Mouse (Mus musculus) left cerebral cortex, adult 18-20 months (tissue): ENCODE data around the gene Cenpa. TPM values are rescaled to one million over a fixed set of nuclear protein-coding genes. Genes with fewer than 3 reads are reported as not detected.

Experiments used
- DNase-seq, 2 experiments: peaks; one replicate each; pipeline ENCODE4 v3.0.0; 2021 to 2022; ENCODE audit warnings: low spot score in 2 of 2, mixed read lengths in 1 of 2
- total RNA-seq, 2 experiments: library from RNA; stranded (reverse); gene quantifications; 2 replicates each; pipeline ENCODE4 v1.2.3; 2021

The Cenpa gene
- total RNA-seq, 2 experiments from 2014 or later = 2.8 to 5.3 TPM

DNA sequence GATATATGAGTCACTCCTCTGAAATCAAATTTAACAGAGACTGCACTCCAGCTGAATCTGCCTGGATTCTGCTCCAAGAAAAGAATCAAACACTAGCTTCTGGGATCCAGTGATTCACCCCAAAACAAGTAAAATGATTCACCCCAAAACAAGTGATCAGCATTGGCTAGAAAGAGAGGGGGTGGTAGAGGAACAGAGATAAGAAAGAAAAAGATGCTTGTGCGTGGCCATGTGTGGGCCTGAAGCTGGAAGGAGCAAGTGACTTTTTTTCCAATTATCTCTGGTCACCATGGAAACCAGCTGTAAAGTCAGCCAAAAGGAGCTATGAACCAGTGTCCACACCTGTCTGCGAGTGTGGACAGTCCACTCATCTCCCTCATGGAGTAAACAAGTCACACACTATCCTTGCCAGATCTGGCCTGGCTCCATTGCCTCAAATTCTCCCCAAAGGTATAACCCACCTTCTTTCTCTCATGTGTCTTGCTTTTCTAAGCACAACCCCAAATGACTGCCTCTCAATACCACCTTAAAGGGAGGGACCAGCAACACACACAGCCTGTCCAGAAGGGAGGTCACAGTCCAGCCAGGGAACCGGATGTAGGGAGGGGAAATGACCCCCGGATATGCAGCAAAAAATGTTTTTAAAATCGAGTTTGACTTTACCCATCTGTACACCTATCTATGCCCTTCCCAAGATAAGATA is 22.9 kb upstream of the Cenpa start:
- peak; percentile 33 to 51 for DNase-seq

- no peak for DNase-seq
Observed at GRCm38 (mm10) chr5:30646036-30646435, 20.5 kb upstream of the Cenpa start.

DNA sequence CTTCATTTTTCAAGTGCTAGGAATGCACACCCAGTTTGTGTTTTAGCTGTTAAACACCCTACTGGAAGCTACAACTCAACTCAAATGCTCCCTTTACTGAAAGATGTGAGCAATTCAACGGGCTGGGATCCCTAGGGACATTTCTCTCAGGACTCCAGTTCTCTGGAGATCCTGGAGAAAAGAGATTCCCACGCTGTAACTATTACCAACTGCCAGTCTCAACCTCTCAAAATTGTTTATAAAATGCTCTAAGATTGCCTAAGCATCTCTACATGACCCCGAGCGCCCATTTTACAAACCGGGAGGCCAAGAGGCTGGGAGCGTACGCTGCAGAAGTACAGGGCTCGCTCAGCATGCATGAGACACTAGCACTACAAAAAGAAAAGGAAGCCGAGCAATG is 19.2 kb upstream of the Cenpa start:
- DNase-seq = no peak

DNA sequence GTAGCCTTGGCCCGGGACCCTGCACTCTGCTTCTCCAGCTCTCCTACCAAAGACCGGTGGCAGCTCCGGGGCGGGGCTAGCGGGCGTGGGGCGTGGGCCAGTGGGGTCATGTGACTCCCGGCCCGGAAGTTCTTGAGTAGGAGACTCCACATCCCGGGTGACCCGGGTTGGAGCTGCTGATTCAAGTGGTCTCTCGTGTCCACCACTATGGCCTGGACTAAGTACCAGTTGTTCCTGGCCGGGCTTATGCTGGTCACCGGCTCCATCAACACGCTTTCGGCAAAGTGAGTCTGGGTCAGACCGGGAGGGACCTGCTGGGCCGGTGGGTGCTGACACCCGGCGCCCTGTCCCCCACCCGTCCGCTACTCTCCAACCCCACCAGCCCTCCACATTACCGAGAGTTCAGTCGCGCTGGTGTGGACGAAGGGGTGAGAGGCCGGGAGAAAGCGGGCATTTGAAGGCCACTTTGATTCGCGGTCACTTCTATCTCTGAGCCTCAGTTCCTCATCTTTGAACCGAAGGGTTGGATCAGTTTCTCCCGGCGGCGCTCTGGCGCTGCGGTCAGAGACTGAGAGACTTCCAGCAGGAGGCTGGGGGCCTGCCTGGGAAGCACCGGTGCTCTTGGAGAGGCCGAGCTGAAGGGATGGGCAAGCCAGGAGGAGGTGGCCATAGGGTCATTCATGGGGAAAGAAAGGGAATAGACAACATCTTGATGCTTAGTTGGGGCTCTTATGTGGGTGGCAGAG is 18.6 kb upstream of the Cenpa start, which contains the start of gene Slc35f6:
Slc35f6 (plus strand) TSS at position 119 of the 746 bp plus-strand sequence.
- peak; percentile 94 for DNase-seq

- DNase-seq = no peak
Observed at GRCm38 (mm10) chr5:30649558-30649957, 17.0 kb upstream of the Cenpa start.

GRCm38 (mm10) chr5:30650756-30651155 is 15.8 kb upstream of the Cenpa start:
- DNase-seq = no peak

GRCm38 (mm10) chr5:30651554-30651953 is 15.0 kb upstream of the Cenpa start:
- no peak for DNase-seq

DNA sequence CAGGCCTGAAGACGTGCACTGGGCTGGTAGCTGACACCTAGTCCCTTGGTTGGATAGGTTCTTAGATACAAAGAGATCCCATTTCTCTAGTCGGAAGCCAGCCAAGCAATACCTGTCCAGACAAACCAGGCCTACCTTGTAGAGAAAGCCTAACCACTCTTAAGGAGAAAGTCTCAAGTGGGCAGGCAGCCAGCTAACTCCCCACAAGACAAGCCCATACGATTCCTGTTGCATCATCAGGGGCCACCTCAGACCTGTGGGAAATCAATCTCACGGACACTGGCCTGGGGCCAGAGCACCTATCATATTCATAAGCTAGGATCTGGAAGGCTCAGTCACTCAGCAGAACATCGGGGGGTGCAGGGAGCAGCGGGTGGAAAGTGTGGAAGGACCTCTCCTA is 13.3 kb upstream of the Cenpa start:
- DNase-seq = no peak

DNA sequence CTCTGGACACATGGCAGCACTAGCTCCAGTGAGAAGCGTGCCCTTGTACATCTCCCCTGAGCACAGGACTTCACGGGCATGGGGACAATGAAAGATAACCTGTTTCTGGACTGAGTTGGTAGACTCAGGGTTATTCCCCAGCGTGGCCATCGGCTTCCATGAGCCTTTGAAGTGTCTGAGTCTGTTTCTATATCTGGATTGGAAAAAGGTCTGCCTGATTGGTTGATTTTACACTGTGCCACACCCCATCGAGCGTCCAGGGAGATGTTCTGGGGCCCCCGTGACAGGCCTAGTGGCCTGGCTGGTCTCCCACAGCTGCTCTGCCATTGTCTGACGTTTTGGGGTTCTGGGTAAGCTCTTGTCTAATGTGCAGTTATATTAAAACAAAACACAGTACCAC is 11.5 kb upstream of the Cenpa start:
- no peak for DNase-seq

GRCm38 (mm10) chr5:30655526-30656195 is 10.9 kb upstream of the Cenpa start:
- DNase-seq = no peak

DNA sequence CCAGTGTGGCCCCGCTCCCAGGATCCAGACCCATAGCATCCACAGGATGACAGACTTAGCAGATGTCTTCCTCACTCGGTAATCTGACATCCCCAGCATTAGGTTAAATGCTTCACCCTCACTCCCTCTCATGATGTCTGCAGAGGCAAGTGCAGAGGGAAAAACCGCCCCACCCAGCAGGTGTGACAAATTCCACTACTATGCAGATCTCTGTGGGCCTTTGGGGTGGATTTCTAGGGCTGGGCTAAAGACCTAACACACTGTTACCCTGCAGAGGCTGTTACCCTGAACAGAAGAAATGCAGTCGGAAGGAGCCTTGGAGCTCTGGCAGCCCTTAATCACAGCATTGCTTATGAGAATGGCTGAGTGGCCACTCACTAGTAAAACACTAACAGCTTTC is 7.5 kb upstream of the Cenpa start:
- DNase-seq = no peak

DNA sequence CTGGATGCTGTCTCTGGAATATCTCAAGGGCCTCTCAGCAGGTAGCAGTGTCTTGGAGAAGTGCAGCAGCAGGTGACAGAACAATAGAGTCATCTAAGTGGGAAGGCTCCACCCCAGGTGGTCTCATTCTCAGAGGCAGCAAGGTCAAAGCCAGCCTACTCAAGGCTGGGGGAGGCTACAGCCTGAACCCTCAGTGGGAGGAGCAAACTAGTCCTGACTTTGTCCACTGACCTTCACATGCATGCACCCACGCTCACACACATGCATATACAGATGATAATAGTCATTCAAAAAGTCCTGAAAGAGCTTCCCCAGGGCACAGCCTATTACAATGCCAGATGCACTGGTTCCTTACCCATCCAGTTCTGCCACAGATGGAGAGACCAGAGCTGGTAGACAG is 6.3 kb upstream of the Cenpa start:
- DNase-seq = no peak

DNA sequence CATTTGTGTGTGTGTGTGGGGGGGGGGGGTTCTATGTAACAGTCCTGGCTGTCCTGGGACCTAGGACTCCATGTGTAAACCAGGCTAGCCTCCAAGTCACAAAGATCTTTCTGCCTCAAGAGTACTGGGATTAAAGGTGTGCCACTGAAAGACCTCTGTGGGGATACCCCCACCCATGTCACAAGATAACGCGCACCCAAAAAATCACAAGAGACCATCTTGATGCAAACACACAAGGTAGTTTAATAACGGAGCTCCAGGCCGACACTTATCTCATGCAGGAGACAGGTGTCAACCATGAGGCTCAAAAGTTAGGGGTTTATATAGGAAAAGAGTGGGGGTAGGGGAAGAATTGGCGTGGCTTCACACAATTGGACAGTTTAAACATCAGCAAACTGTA is 5.8 kb upstream of the Cenpa start:
- no peak for DNase-seq

DNA sequence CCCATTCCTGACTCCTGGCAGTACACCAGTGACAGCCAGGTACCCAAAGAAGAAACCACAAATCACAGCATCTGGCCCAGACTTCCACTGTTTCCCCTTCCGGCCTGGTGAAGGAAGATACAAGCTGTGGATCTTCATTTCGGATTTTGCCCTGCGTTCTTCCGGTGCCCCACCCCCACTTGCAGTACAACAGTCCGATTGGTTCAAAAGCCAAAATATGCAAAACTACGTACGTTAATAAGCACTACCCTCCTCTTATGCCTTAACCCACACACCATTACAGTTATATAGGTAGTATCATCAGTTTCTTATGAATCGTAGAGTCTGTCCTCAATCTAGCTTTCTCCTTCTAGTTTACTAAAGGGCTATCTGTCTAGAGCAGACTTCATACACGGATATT is 1.2 kb upstream of the Cenpa start:
- no peak for DNase-seq

GRCm38 (mm10) chr5:30665968-30666367 is 609 bp upstream of the Cenpa start:
- DNase-seq = peak; percentile 58

DNA sequence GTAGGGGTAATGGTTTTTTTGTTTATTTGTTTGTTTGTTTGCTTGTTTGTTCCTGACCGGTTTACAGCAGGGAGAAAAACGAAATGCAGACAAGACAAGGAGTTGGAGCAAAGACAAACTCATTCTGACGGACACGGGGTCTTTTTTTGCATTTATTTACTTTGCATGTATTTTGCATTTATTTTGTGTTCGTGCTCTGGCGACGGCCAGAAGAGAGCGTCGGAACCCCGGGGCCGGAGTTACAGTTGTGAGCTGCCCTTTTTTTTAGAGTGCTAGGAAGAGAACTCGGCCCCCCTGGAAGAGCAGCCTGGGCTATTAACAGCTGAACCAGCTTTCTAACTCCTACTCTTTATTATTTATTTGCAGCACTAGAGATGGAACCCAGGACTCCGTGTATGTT is 638 bp downstream of the Cenpa start:
- DNase-seq = no peak

GRCm38 (mm10) chr5:30667686-30668085 is 1.1 kb downstream of the Cenpa start:
- DNase-seq = no peak

- DNase-seq = no peak
Observed at GRCm38 (mm10) chr5:30668637-30669495, 2.3 kb downstream of the Cenpa start.

- no peak for DNase-seq
Observed at GRCm38 (mm10) chr5:30669496-30669830, 2.9 kb downstream of the Cenpa start.

DNA sequence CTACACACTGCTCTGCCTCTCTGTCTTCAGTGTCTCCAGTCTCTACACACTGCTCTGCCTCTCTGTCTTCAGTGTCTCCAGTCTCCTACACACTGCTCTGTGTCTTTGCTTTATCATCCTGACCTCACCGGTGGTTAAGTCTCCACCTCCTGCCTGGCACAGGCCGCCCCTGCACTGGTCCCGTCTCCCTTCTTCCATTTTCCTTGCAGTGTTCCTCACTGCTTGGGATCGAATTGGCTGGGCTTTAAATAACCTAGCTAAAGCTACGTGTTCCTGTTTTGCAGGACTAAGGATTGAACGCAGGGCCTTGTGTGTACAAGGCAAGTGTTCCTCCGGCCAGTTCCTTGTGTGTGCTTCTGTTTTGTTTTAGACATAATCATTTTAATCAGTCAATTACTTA is 3.5 kb downstream of the Cenpa start:
- no peak for DNase-seq

- no peak for DNase-seq
Observed at GRCm38 (mm10) chr5:30674001-30674400, 7.4 kb downstream of the Cenpa start.
